Mouse (Mus musculus) lung, postnatal 25 days (tissue): ENCODE measurements around the gene Olfr12.

Experiments
- DNase-seq: peaks from one replicate; pipeline ENCODE4 v3.0.0; 2022; ENCODE audit warnings: low spot score

The Olfr12 gene

GRCm38 (mm10) chr1:92641514-92642272 lies 24.1 kb downstream of the Olfr12 start, which contains the start of gene Cops9:
TSS of gene Cops9 (minus strand) at chr1:92641985.
- peak; percentile 89 for DNase-seq

- no peak for DNase-seq
Observed at GRCm38 (mm10) chr1:92643691-92644090, 26.1 kb downstream of the Olfr12 start.

- DNase-seq, result no peak
Observed at GRCm38 (mm10) chr1:92644916-92645315, 27.3 kb downstream of the Olfr12 start.

- DNase-seq, result no peak
Observed at GRCm38 (mm10) chr1:92646111-92646510, 28.5 kb downstream of the Olfr12 start.

- DNase-seq, result no peak
Observed at GRCm38 (mm10) chr1:92646601-92647000, 29.0 kb downstream of the Olfr12 start.

- DNase-seq, result no peak
Observed at GRCm38 (mm10) chr1:92647026-92647425, 29.4 kb downstream of the Olfr12 start.

- peak; percentile 41 for DNase-seq
Observed at GRCm38 (mm10) chr1:92647752-92648151, 30.2 kb downstream of the Olfr12 start.

GRCm38 (mm10) chr1:92648197-92648596 lies 30.6 kb downstream of the Olfr12 start:
- no peak for DNase-seq

- DNase-seq, result peak; percentile 39
Observed at GRCm38 (mm10) chr1:92648673-92649072, 31.1 kb downstream of the Olfr12 start, which contains the start of gene Otos. TSS of gene Otos (minus strand) at chr1:92648841.

- no peak for DNase-seq
Observed at GRCm38 (mm10) chr1:92651467-92651866, 33.9 kb downstream of the Olfr12 start.

GRCm38 (mm10) chr1:92653179-92653578 lies 35.6 kb downstream of the Olfr12 start:
- no peak for DNase-seq

GRCm38 (mm10) chr1:92654676-92655075 lies 37.1 kb downstream of the Olfr12 start:
- no peak for DNase-seq

GRCm38 (mm10) chr1:92657025-92657820 lies 39.6 kb downstream of the Olfr12 start:
- no peak for DNase-seq

GRCm38 (mm10) chr1:92659392-92659791 lies 41.8 kb downstream of the Olfr12 start:
- DNase-seq, result no peak

GRCm38 (mm10) chr1:92667106-92667505 lies 49.5 kb downstream of the Olfr12 start:
- no peak for DNase-seq

- no peak for DNase-seq
Observed at GRCm38 (mm10) chr1:92669430-92669829, 51.8 kb downstream of the Olfr12 start.

- DNase-seq, result no peak
Observed at GRCm38 (mm10) chr1:92671326-92671725, 53.7 kb downstream of the Olfr12 start.
